Mouse (Mus musculus): ENCODE results near the gene Hnrnpd. TPM values are rescaled to one million over a fixed set of nuclear protein-coding genes. Genes with fewer than 3 reads are reported as not detected.

Hnrnpd gene
- 133 and 183 TPM in 2 replicates for total RNA-seq (2021)
- long read RNA-seq, full-length matches to known transcripts, result 146 of 178 reads
- long read RNA-seq, partial matches to known transcripts, result 22 of 178 reads
- long read RNA-seq, other reads (novel, unspliced or antisense), result 10 of 178 reads

DNA sequence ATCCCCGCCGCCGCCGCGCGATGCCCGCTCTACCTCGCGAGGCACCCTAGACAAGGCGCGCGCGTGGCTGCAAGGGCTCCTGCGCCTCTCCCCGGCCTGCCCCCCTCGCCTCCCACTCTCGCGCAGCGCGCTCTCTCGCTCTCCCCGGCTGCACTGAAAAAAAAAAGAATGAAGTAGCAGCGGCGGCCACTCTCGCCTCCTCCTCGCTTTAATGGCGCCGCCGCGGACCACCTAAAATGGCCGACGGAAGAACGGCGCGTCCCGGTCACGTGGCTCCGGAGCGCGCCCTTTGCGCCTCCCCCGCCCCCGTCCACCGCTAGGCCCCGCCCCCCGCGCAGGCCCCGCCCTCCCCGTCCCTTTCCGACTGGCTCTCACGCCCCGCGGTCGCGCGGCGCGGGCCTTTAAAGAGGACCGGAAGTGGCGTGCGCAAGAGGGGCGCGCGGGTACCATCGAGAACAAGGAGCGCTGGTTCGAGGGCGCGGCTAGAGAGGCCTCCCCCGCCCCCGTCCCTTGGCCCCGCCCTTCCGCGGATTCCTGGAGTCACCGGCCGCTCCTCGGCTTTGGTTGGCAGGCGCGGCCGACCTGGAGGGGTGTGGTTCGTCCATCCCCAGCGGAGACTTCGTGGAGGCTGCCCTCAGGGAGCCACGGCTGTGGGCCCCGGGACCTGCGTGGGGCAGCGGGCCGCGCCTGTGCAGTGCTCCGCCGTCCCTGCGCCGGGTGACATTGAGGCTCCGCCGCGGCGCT lies at the start of gene Hnrnpd, which contains the start of gene 4930524J08Rik:
Gene Hnrnpd (minus strand): TSS at position 240 of the 744 bp plus-strand sequence.
Gene 4930524J08Rik (plus strand): TSS at position 363 of the 744 bp plus-strand sequence.
- DNase-seq, result peak; percentile 94

DNA sequence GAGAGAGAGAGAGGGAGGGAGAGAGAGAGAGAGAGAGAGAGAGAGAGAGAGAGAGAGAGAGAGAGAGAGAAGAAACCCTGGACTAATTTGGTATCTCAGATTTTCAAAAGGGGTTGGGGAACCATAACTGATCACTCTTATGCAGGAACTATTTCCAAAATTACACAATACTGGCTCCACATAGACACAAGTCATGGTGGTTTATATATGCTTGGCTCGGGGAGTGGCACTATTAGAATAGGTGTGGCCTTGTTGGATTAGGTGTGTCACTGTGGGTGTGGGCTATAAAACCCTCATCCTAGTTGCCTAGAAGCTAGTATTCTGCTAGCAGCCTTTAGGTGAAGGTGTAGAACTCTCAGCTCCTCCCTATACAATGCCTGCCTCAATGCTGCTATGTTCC lies 46.1 kb upstream of the Hnrnpd start:
- no peak for DNase-seq

DNA sequence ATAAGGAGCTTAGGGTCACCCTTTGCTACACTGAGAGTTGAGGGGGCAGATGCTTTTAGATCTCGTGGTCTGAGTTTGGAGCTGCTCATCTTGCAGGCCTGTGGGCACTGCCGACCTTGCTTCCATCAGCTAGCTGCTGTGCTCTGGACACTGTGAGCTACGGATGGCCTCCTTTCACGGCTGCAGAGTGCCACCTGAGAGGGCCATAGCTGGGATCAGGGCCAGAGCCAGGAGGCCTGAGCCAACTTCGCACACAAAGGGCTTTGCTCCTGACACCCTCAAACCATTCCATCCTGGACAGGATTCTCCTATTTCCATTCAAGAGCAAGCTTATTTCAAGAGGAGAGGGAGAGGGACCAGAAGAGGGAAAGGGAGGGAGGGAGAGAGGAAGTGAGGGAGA lies 45.7 kb upstream of the Hnrnpd start:
- DNase-seq, result no peak

DNA sequence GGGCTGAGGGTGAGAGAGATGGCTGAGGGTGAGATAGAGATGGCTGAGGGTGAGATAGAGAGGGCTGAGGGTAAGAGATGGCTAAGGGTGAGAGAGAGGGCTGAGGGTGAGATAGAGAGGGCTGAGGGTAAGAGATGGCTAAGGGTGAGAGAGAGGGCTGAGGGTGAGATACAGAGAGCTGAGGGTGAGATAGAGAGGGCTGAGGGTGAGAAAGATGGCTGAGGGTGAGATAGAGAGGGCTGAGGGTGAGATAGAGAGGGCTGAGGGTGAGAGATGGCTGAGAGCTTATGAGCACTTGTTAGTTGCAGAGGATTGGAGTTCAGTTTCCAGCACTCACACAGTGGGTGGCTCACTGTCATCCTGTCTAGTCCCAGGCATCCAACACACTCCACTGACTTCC lies 41.4 kb upstream of the Hnrnpd start:
- DNase-seq, result no peak

DNA sequence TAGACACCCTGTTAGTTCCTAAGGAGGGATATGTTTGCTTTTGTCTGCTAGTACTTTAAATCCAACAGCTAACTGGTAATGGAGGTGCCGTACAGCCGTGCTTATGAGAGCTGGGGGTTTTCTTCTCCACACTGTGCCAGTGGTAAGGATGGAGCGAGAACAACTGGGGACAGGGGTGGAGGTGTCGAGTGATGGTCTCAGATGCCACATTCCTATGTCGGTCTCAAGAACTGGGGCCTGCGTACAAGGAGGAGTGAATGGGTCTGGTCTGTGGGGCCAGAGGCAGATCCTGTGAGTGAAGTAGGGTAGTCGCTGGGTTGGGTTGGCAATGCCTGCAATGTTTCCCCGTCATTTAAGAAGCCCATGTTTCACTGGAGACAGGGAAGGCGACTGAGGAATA lies 33.9 kb upstream of the Hnrnpd start:
- DNase-seq, result no peak

DNA sequence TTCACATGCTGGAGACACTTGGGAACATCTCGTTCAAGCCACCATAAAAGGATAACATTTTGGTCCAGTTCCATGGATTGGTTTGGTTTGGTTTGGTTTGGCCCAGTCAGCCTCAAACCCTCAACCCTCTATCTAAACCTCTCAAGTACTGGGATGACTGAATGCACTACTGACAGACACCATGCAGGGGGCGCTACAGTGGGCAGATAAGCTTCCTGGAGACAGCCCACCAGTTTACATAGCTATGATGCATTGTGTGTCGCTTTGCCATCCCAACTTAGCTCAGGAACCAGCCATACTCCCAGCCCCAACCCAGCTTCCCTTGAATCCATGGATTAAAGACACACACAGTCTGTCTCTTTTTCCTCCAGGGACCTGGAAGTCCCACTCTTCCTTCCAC lies 29.7 kb upstream of the Hnrnpd start:
- DNase-seq, result no peak

DNA sequence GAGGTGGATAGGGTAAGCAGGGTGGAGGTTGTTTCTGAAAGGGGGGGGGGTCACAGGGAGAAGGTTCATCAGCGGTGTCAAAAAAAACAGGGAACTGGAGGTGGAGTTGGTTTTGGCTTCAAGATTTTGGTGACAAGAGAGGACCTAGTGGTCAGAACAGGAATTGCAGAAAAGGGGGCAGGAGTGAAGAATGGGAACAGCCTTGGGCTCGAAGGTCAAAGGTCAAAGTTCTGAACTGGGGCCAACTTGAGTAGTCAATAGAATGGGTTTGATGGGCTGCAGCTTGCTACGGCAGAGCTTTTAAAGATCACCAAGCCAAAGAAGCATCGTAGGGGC lies 28.3 kb upstream of the Hnrnpd start:
- no peak for DNase-seq

DNA sequence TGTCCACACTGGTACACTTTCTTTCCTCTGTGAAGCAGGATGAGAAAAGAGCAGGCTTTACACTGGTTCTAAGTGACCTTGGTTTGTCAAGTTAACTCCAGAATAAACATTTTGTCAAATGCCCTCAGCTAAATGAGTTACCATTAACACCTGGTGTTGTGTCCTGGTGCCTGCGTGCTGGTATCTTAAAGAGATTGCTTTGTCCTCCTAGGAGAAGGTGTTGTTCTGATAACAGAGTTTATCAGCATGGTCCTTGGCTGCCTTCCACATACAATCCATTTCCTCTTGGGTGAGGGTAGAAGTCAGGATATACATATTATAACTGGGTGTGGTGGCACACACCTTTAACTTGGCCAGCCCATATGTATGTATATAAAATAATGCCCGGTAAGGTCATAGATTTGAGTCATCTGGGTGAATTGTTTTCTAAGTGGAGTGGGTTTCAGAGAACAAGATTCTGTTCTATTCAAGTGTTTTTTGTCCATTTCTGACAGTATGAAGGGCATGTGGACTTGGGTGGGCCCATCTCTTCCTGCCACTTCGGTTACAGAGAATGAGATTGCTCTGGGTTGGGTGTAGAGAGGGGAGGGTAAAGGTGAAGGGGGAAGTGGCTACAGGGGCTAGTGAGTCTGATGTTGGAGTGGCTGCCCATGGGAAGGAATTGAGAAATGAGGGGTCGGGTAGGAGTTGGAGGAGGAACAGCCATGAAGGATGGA lies 27.7 kb upstream of the Hnrnpd start:
- no peak for DNase-seq

DNA sequence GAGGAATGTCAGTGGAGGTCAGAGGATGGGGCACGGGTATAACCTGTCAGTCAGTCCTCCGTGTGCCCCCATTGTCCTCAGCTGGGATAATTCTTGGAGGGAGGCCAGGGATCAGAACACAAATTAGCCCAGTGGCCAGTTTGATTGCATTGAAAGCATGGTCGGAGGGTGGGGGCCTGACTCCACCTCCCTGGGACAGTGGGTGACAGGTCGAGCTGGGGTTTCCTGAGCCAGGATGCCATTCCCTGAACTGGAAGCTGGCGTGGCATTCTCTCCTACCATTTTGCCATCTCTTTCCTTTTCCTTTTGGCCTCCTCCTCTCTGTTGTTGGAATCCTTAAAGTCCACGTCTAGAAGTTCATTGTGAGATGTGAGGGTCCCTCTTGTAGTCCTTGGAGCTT lies 27.2 kb upstream of the Hnrnpd start:
- no peak for DNase-seq

DNA sequence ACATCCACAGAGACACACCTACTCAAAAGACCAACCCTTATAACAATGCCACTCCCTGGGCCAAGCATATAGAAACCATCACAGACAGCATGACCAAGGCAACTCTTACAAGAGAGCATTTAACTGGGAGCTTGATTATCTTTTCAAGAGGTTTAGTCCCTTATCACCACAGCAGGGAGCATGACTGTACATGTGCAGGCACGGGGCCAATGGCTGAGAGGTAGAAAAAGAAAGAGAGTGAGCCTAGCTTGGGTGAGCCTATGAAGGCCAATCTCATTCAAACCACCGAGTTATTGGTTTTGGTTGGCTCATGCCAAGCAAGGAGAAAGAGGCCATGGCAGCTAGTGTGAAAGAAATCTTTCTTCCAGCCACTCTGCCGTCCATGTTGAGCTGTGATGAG lies 26.7 kb upstream of the Hnrnpd start:
- peak; percentile 29 for DNase-seq

DNA sequence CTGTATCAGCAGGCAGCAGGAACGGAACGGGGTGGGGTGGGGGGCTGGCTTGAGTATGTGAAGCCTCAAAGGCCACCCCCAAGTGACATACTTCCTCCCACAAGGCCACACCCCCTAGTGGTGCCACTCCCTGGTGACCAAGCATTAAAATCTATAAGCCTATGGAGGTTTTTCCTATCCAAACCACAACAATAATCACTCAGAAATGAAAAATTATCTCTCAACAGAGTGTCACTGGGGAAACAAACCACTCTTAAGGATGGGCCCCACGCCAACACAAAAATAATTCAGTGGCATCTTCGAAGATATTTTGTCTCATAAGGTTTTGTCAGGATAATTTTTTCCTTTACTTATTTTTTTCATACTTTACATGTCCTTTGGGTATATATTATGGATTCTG lies 25.2 kb upstream of the Hnrnpd start:
- no peak for DNase-seq

DNA sequence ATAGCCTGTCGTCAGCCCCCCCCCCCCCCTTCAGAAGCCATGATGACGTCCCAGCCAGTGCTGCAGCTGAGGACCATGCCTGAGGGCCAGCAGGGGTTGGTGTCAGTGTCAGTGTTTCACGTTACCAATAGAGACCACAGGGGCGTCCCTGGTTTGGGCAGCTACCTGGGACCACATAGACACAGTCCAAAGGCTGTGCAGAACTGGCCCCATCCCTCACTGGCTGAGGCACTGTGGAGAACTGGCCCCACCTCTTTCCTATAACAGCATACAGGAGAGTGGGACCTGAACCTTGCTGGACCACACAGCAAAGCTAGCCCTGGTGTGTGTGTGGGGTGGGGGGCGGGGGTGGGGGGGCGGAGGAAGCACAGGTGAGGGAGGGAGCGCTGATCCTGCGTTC lies 21.8 kb upstream of the Hnrnpd start:
- no peak for DNase-seq

DNA sequence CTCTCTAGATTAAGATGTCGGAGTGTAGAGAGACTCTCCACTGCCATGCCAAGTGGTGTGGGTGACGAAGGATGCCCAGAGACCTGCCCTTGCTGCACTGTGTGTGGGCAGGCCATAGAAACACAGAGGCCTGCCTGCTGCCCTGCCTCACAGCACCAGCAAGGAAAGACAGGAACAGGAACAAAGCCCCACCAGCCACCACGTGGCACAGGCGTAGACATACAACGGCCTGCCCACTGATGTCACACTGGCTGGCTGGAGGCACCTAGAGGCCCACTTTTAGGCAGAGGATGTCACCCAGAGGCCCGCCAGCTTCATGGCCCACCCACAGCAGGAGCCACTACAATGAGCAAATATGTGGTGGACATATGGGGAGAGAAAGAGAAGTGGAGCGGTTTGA lies 21.3 kb upstream of the Hnrnpd start:
- DNase-seq, result no peak

DNA sequence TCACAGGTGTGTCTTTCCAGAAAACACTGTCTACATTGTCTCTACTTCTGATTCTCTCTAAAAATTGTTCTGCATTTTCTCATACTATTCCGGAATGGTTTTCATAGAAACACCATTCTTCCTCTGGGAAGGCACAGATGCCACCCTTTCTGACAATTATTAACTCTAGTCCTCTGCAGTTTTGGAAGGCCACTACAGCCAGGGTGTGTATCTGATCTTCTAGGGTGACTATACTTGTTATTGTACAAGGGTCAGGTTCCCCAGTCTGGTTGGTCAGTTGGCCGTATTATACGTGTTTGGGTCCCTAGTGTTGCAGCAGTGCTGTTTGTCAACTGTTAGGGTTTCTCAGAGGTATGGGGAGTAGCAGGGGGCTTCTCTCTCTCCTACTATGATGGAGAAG lies 15.9 kb upstream of the Hnrnpd start:
- no peak for DNase-seq

DNA sequence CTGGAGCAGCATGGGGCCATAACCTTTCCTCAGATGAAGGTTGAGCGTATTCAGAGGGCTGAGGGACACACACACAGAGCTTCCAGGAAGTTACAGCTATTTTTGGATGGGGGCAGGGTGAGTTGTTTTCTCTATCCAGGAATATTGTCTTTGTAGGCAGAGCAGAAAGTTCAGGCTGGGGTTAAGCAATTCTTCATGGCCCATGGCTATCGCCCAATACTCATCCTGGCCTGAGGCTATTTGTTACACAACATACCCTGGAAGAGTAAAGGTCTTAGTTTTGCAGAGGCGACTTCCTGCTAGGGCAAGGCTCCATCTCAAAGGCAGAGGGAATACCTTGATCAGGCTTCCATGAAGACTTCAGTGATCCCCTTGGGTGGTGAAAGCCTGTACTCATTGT lies 15.4 kb upstream of the Hnrnpd start:
- no peak for DNase-seq

DNA sequence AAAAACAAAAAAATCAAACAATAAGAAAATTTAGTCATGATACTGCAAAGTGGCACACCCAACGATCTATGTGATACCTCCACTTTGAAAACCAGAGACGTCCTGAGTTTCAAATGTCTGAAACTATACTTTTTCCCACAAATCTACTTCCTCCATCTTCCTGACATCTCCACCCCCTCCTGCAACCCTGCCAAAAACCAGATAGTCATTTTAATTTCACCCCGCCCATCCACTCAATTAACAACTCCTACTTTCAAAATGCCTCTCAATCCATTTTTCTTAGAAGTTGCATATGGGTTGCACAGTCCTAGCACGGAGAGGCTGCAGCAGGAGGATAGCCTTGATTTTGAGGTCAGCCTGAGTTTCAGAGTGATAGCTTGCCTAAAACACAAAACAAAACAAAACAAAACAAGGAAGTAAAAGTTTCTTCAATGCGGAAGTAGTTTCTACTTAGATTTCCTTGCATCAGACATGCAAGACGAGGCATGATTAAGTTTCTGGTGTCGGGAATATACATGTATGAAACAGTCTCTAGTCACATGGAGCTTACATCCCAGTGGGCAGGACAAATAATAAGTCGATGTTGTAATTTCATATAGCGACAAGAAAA lies 4.8 kb upstream of the Hnrnpd start:
- DNase-seq, result no peak

DNA sequence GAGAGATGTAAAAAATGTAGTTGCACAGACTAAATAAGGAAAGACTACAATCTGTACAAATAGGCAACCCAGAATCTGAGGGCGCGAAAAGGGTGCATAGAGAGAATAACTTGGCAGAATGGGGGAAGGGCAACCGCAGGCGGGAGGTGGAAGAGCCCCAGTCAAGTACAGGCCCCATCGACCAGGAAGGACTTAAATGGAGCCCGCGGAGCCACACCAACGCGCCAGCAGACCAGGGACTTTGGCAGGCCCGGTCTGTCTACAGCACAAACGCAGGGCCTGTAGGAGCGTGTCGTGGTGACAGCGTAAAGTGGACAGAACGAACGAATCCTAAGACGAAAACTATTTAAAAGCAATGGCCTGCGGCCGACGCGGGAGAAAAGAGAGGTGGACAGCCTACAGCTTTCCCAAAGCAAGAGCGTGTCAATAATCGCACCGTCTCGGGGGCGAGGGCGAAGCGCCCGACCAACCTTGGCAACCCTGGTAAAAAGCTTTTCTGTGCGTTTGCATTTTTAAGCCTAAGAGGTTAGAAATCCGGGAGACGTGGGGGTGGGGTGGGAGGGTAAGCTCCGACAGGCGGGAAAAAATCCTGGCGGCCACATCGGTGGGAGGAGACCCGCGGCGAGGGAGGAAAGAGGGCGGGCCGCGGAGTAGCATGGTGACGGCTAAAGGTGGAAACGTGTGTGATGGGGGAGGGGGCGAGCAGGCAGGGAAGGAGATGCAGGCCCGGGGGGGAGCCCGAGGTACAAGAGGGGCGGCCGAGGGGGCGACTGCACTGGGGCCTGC lies 1.0 kb downstream of the Hnrnpd start:
- DNase-seq, result peak; percentile 85

DNA sequence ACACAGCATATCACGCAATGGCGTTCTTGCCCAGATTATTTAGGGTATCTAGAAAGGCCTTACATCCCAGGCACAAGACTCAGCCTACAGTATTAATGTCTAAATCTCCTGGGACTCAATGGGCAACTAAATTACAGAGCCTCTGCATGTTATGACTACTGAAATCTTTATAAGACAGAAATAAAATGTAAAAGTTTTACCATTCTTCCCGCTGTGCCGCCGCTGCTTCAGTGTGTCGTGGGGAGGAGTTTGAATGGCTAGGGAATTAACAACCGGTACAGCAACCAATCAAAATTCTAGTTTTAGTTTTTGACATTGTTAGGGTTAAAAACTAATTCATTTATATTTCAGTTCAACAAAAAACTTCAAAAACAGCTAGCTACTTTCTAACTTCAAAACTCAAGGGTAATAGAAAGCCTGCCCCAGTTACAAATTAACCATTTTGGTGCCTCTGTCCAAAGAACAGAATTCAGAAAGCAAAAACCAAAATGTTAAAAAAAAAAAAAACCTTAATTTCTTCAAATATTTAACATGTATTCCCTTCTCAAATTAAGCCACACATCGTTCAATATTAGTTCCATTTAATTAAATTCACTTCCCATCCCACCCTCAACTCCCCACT lies 2.3 kb downstream of the Hnrnpd start:
- no peak for DNase-seq

DNA sequence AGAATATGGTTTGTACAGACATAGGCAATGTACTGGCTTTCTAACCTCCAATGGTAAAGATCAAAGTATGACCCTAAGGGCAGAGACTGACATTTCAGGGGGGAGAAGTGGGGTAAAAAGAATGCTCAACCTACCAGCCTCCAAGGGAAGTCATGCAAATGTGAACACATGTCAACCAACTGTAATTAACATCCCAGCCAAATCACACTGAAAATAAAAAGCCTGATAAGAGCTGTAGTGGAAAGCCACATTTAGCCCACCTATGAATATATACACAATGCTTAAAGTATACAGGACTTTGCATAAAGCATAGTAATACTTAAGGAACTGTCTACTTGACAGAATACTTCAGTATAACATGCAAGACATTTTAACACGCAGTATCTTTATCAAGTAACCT lies 3.0 kb downstream of the Hnrnpd start:
- DNase-seq, result no peak

DNA sequence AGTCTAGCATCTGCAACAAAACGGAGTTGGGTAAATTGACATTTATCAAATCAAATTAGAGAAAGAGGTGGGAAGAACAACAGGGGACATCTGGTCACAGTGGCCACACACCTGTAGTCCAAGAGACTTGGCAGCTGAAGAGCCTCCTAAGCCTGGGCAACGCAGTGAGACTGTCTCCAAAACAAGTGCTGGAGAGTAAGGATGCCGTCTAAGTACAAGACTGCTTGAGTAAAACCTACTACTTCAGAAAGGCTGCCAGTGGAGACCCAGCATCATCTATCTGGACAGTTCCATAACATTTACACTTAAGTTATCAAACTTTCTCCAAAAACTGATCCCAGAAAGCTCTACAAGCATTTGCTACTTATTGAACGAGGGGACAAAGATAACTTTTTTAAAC lies 3.7 kb downstream of the Hnrnpd start:
- no peak for DNase-seq

DNA sequence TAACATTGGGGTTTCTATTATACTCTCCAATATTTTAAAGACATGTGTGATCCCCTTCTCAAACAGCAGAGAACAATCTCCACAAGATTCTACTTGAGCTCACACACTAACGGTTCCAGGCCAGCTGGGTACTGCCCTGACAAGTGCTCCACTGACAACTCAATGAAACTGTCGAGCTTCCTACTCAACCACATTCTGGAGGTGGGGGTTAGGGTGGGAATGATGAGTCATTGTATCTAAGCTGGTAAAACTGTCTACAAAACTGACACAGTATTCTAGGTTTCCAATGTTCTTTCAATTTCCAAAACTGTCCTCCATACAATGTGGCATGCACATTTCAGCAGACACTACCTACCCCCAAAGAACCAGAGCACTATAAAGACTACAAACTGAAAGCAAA lies 4.8 kb downstream of the Hnrnpd start:
- DNase-seq, result no peak

DNA sequence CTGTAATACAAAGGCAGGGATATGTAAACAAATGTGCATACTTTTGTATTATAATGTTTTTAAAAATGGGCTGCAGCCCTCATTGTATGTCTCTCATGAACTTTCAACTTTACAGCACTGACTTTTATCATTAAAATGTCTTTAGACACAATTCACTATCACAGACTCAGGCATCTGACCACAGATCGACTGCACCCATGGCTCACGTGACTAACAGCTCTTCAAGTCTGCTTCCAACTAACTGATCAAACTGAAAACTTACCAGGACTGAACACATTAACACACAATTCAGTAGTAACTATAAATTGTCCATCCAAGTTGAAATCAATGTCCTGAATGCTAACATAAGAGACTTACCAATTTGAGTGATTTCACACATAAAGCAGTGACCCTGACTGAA lies 18.8 kb downstream of the Hnrnpd start:
- no peak for DNase-seq
